Mouse (Mus musculus): ENCODE measurements at regions not wholly inside any gene's neighbourhood (a gene's known extent, or its start where the extent isn't known, plus 50 kb on each side); places are given as distances from the start of the nearest gene placed in this dataset.
A peak's percentile ranks its signal among the peaks of the same experiment; 100 is the strongest.

DNA sequence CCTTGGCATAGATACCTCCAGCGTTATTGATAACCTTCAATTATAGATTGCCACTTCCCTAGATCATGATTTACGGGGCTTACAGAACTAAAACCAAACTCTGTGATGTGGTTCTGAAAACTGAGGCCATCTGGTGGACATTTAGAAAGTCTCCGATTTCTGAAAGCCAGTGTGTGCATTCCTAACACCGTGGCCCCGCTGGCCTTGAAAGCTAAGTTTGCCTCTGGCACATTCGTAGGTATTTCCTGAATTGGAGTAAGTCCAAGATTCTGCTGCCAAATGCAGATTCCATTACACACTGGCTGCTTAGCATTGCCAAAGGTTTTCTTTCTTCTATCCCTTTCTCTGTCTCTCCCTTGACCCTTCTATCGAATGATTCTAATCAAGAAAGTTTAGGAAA is 55.7 kb upstream of the Tmpo start:
- peak in 1 of 2 experiments; percentile 22 for DNase-seq (ENCODE audit: low spot score in 2 of 2)

GRCm38 (mm10) chr10:91234709-91235108 is 53.6 kb upstream of the Tmpo start:
- no peak for DNase-seq (ENCODE audit: low spot score in 2 of 2)
